Mouse (Mus musculus): ENCODE data around the gene Adora2a. TPM values are rescaled to one million over a fixed set of nuclear protein-coding genes. Genes with fewer than 3 reads are reported as not detected.
"Not testable (repeated sequence)": the region's sequence is repeated elsewhere in the genome, so short reads cannot be mapped to it uniquely, and the experiment has no call there.

Gene Adora2a
- polyA plus RNA-seq, 1 experiment = 2.0 TPM

DNA sequence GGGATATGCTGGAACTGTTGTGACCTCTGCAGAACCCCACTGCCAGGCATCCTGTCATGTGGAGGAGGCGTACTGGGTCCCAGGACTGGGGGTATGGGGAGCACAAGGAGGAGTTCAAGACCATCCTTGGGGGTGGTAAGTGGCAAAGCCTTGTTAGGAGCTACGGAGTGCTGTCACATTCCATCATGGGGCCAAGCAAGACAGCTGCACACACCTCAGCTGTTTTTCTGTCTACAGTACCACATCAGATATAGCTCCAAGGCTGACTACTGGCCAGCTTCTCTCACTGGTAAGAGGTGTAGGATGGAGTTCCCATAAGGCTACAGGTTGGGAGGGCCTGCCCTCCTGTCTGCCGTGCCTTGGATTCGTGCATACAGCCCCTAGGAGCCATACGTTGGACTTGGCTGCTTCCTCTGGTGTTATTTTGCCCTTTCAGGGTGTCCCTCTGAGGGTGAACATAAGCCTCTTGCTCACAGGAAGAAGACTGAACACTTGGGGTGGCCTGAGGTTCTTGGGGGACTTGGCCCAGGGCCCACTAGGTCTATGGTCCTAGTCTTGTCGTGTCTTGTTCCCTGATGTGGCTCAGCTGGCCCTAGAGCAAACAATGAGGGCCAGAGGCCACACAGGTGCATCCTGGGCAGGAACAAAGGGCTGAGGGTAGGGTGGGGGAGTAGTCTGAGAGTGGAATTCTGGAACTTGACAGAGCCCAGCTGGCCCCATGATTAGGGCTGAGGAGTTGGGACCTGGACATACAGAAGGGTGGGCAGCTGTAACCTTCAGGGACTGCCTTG is 2.3 kb upstream of the Adora2a start:
- DNase-seq (ENCODE audit: low spot score) = no peak

DNA sequence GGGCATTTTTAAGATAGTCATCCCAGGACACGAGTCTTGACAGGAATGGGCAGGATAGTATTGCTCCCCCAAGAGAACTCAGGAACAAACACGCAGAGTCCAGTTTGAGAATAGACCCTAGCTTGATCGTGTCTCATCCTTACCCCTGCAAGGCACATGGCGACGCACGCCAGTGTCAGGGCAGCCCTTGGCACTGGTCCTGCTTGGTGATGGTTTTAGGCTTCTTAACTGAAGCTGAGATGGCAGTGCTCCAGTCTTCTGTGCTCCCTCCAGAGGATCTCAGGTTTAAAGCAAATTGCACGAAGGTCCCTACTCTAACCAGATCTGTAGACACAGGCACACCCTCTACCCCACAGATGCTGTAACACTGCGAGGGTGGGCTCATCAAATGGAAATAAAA is 921 bp upstream of the Adora2a start:
- no peak for DNase-seq (ENCODE audit: low spot score)

DNA sequence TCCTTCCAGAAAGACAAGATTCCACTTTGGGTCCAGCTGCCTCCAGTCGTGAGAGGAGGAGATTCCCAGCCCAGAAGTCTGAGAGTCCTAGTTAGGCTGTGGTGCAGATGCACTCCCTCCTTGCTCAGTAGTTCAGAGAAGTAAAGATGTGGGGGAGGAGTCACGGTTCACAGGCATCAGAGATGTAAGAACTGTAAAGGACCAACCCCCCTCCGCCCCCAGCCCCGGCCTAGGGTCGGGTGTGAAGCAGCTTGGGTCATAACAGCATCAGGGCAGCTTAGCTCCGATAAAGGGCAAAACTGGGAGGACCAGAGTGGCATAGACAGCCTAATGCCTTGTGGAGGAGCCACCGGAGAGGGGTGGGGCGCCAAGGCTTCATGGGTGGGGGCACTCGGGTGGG is 205 bp upstream of the Adora2a start:
- DNase-seq (ENCODE audit: low spot score) = no peak

DNA sequence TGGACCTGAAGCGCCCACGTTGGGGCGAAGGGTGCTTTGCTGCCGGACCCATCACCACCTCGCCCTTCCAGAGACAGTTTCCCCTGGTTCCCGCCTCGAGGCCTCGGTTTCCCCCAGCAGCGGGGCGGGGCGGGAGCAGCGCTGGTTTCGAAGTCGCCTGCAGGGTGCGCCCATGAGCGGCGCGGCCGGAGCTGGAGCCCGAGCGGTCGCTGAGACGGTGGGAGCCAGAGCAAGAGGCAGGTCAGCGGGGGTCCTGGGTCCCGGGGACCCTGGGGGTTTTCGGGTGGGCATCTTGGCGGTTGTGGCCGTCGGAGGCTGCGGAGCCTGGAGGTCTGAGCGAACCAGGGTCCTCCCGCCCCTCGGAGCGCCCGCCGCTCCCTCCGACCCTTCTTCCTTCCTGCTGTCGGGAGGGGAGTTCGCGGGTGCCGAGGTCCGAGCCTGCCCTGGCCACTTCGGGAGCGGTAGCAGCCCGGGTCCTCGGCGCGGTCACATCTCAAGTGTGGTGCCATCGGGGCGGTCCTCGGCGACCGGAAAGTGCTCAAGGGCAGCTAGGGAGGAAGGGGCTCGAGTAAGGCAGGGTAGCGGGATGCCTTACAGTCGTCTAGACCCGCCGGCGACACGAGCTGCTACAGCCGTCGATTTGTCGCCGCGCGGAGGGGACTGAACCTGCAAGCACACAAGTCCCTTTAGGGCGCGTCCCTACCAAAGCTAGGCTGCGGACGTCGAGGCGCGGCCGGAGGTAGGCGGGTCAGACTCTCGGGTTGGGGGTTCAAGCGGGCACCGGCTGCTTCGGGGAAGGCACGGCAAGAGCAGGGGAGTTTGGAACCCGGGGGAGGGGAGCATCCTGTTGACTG is 458 bp downstream of the Adora2a start:
- DNase-seq (ENCODE audit: low spot score) = peak; percentile 66

DNA sequence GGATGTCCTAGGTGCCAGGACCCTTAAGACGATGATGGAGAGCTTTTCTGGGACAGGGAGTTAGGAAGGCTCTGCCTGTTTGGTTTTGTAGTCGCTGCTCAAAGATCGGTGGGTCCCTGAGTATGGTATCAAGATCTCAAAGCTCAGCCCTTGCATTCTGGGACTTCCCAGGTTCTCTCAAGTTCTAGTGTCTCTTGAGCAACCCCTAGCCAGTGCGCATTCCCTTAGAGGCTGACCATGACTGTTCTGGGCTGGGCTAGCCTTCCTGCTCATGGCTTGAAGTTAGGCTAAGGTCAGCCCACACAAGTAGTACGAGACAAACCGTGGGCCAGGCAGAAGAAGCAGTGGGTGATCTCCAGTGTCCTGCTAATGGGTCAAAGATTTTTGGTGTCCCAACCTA is 1.5 kb downstream of the Adora2a start:
- no peak for DNase-seq (ENCODE audit: low spot score)

DNA sequence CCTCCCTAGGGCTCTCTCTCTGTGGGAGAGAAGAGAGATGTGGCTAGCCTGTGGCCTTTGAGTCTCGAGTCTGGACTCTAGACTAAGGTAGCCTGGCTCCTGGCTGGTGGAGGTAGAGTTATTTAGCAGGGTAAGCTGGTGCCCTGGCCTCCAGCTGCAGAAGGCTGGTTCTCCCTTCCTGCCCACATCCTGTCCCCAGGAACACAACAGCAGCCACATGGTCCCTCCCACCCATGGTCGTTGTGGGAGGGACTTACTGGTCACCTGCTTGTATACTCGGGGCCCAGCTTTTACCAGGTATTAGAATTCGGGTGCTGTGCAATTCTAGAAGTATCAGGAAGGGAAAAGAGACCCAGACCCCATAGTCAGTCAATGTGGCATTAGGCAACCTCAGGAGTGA is 3.6 kb downstream of the Adora2a start:
- DNase-seq (ENCODE audit: low spot score) = no peak

DNA sequence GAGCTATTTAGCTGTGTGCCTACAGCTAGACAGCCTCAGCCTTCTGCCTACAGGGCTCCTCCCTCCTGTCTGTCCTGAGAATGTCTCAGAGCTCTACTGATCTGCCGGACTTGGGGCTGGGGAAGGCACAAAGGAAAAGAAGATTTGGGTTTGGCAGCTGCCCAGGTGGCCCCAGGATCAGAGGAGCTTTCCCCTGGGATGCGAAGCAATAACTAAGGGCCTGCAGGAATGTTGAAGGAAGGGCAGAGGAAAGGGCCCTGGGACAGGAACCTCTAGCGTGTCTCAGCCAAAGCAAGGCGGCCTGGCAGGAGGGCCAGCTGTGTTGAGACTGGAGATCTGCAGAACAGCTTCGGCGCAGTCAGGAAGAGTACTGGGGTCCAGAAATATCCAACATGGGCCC is 6.3 kb downstream of the Adora2a start:
- no peak for DNase-seq (ENCODE audit: low spot score)

DNA sequence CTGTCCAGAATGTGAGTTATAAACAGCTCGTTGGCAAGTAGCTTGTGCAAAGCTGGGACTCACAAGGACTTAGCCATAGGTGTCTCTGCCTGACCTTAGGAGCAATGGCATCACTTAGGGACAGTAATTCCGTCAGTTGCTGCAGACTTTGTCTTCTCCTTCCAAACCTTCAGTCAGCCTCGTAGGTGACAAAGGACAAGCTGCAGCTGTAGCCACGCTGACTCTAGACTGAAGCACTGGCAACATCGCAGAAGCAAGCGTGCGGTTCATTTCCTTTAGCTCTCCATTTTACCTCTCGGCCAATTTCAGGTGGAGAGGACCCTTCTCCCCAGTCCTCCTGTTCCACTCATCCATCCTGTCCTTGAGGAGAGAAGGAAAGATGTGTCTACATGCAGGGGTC is 7.3 kb downstream of the Adora2a start:
- no peak for DNase-seq (ENCODE audit: low spot score)

DNA sequence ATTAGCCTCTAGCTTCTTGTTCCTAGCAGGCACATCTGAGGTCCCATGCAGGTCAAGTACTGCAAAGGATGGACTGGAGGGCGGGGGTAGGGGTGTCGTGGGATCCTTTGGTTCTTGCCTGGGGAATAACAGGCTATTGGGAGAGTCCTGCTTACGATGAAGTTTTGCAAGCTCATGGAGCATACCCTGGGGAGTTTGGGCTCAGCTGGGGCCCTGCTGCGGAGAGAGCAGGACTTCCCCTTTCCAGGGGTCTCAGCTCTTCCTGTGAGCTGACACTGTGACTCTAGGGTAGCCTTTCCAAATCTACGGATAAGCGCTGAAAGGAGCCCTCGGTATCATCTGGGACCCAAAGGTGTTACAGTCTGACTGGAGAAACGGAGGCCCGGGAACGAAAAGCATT is 7.7 kb downstream of the Adora2a start:
- no peak for DNase-seq (ENCODE audit: low spot score)

DNA sequence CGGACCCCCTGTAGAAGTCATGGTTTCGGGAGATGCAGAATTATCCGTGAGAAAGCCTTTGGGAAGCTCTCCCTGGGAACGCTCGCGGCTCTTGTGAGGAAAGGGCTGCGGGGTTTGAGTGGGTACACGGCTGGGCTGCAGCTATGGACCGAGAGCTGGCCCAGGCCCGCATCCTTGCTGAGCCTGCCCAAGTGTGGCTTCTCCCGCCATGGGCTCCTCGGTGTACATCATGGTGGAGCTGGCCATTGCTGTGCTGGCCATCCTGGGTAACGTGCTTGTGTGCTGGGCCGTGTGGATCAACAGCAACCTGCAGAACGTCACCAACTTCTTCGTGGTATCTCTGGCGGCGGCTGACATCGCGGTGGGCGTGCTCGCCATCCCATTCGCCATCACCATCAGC is 9.1 kb downstream of the Adora2a start:
- no peak for DNase-seq (ENCODE audit: low spot score)

DNA sequence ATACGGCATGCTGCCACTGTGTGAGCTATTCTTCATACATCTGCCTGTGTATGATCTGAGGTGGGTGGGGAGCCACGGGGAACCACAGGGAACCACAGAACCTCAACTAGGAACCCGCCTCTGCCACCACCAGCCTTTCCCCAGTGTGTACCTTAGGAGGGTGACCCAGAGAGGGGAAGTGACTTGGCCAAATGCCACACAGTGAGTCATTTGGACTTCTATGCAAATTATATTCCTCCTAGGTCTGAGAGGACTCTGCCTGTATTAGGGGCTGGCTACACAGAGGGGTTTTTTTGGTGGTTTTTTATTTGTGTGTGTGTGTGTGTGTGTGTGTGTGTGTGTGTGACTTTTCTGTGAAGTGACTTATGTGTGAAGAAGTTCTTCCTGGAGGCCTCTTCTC is 9.9 kb downstream of the Adora2a start:
- DNase-seq (ENCODE audit: low spot score) = no peak

DNA sequence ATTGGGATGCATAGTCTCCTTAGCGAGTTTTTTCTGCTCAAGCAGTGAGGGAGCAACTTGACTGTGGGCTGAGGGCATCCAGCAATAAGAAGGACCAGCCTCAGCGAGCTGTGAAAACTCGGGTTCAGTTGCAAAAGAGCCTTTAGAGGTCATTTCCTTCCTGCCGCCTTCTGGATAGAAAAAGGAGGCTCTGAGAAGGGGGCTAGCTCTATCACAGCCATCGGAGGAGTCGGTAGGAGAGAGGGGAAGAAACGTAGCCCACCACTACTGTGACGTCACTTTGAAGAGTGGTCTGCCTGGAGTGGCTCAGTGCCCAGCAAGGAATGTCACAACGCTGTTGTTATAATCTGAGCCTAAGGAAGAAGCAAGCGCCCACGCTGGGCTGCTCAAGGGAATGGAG is 10.4 kb downstream of the Adora2a start:
- DNase-seq (ENCODE audit: low spot score) = no peak

DNA sequence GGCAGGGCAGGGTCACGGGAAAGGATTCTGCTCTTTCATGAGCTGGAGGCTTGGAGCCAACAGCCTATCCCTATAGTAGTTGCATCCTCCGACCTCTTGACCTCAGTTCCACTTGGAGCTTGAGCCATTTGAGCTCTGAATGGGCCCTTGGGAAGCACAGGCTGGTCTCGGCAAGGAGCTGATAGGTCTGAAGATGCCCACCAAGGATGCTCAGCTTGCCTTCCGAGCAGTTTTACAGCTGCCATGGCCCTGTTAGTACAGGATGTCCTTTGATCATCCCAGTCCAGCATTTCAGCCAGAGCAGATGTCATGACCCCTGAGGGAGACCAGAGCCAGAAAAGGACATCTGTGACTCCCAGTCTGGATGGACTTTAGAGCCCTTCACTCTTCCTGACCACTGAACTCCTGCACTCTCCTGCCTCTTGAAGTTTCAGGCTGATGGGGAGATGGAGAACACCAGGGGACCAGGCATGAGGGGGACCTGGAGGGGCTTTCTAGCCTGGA is 11.6 kb downstream of the Adora2a start:
- no peak for DNase-seq (ENCODE audit: low spot score)

DNA sequence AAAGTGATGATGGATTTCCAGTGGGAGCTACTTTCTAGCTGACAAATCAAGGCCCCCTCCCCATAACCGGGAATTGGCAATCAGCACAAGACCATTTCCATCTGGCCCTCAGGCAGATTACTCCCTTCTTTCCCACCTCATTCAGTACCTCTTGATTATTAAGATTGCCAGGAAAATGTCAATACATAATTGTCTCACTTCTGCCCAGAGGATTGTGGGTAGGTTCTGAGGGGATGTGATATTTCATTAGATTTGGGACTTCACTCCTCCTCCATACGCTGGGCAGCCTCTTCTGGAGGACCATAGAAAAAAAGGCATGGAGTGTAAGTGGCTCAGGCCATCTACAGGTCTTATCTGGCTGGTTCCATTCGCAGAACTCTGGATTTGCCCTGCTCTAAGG is 15.6 kb downstream of the Adora2a start:
- no peak for DNase-seq (ENCODE audit: low spot score)

DNA sequence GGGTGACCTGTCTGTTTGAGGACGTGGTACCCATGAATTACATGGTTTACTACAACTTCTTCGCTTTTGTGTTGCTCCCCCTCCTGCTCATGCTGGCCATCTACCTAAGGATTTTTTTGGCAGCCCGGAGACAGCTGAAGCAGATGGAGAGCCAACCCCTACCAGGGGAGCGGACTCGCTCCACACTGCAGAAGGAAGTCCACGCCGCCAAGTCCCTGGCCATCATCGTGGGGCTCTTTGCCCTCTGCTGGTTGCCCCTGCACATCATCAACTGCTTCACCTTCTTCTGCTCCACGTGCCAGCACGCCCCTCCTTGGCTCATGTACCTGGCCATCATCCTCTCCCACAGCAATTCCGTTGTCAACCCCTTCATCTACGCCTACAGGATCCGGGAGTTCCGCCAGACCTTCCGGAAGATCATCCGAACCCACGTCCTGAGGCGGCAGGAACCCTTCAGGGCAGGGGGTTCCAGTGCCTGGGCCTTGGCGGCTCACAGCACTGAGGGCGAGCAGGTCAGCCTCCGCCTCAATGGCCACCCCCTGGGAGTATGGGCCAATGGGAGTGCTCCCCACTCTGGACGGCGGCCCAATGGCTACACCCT is 16.6 kb downstream of the Adora2a start:
- DNase-seq (ENCODE audit: low spot score) = no peak

DNA sequence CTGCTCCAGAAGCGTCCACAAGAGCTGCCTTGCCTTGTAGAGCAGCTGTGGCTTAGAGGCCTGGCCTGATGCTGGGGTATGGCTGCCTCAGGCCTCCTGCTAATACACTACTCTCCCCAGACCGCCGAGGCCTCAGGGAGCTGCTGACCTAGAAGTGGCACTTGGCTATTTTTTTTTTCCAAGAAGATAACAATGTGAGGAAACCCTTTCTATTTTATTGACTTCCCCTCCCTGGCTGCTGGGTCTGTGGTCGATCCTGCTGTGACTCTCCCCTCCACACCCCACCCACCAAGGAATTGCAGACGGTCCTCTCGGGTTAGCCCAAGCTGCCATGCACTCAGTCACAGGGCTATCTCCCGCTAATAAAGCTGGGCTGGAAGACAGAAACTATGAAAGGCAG is 17.5 kb downstream of the Adora2a start:
- DNase-seq (ENCODE audit: low spot score) = no peak

DNA sequence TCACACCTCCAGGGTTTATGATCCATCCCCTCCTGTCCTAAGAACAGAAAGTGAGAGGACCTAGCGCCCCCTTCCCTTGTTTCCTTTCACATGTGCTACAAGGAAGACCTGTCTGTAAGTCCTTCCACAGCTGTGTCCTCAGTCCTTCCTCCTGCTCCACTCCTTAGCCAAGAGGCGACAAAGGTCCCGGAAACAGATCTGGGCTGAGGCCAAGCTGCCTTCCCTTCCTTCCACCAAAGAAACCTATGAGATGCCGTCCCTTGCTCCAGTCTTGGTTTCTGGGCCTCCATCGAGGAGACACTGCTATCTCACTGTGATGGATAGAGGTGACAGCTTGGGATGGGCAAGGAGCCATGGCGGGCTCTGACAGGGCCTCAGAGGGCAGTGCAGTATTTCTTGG is 18.4 kb downstream of the Adora2a start:
- no peak for DNase-seq (ENCODE audit: low spot score)

DNA sequence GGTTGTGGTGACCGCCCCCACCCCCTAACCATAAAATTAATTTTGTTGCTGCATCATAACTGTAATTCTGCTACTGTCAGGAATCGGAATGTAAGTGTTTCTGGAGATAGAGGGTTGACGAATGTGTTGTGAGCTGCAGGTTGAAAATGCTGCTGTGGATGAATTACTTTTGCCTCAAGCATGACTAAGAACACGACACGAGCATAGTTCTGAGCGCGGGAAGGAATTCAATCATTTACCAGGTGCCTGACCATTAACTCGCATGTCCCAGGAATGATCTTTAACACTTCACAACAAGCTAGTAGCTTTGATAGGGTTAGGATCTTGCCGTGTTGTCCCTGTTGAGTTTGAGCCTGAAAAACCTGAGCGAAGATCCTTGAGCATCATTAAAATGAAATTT is 20.6 kb downstream of the Adora2a start:
- no peak for DNase-seq (ENCODE audit: low spot score)

DNA sequence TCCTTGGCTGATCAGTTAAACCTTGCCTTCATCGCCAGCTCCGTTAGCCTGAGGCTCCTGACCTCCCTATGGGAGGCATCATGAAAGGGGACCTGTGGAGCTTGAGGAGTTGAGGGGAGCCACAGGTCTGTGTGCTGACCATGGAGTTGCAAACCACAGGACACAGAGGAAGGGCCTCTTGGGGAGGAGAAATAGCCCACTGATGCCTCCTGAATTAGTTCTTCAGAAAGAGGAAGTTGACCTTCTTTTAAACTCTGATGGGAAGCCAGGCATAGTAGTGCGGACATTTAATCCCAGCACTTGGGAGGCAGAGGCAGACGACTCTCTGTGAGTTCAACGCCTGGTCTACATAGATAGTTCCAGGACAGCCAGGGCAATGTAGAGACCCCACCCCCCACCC is 22.2 kb downstream of the Adora2a start:
- DNase-seq (ENCODE audit: low spot score) = no peak

DNA sequence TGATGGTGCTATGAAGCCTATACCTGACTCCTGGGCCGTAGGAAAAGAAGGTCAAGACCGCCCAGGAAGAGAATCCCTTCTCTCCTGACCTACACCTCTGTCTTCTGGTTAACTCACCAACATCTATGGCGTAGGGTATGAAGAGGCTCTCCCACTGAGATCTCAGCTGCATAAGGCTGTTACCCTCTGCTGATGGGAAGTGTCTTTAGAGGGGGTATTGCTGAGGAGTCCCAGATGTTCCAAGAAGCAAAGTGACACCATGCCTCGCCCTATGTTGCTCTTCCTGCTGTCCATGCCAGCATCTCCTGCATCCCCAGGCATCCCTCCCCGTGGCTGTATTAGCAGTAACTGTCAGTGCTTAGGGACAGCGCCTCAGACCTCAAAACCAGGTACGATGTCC is 22.7 kb downstream of the Adora2a start:
- DNase-seq (ENCODE audit: low spot score) = no peak

DNA sequence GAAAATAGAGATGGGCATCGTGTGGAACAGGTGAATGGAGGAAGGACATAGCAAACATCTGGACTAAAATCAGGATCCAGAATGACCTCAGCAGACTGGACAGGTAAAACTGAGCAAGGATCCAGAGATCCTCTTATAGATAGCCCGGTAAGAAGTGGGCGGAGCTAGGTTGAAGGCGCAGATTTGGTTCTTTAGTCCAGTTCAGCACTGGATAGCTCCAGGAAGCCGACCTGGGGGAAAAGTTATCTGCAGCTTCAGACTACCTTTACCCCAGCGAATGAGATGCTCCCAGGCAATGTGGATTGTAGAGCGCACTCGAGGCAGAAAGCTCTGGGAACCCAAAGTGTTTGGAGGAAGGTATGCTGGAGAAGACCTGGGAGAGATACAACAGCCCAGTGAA is 25.3 kb downstream of the Adora2a start:
- no peak for DNase-seq (ENCODE audit: low spot score)

DNA sequence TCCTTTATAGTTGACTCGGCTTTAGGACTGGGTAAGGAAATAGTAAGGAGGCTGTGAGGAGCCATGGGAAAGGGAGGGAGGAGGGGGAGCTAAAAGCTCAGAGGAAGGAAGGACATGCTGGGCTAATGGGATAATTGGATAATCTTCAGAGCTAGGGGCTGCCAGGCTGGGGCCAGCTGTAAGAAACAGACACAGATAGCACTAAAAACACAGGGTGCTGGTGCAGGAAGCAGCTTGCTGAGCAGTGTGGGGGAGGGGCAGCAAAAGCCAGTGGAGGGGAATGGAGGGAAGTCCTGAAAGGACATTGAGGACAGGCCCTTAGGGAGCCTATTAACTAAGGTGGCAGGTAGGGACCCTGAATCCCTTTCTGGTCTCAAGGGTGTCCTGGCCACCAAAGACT is 27.9 kb downstream of the Adora2a start:
- DNase-seq (ENCODE audit: low spot score) = not testable (repeated sequence)

DNA sequence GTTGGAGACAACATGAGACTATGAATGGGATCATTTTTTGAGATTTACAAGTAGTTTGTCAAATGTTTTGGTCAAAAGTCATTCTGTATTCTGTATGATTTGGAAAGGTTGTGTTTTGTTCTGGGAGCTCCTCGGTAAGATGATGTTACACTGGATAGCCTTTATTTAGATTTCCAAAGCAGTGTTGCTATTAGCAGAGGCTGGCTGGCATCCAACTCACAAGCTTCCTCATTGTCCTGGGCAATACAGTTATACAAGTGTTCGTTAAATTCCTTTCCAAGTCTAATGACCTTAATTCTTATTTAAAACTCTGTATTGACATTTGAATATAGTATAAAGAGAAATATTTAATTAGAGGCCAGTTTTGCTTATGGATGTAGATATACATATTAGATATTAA is 28.6 kb downstream of the Adora2a start:
- DNase-seq (ENCODE audit: low spot score) = no peak

Measured in urinary bladder, adult 2 months (tissue).